Mouse (Mus musculus): ENCODE results near the gene Rgn.

The Rgn gene

GRCm38 (mm10) chrX:20549532-20549931 lies at the start of gene Rgn:
Gene Rgn, plus strand, starts transcription at chrX:20549787.
- DNase-seq (ENCODE audit: low read depth, low spot score) = no peak

- no peak for DNase-seq (ENCODE audit: low read depth, low spot score)
Observed at GRCm38 (mm10) chrX:20520290-20520939, 29.2 kb upstream of the Rgn start.

DNA sequence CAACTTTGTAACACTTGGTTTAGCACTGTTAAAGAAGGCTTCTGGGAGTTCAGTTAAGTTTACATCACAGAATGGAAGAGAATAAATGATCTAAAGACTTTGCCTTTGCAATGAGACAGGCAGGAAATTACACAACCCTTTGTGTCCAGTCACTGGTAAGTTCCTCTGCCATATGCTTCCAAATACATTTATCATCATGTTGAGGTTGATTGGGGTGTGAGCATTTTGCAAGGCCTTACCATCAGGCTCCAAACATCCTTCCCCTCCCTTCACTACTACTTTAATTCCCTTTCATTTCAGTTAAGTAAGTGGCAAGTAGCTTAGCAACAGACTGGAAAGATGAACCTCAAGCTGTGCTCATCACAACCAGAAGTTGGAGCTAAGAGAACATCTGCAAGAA lies 28.0 kb upstream of the Rgn start:
- no peak for DNase-seq (ENCODE audit: low read depth, low spot score)

- no peak for DNase-seq (ENCODE audit: low read depth, low spot score)
Observed at GRCm38 (mm10) chrX:20532621-20533020, 17.0 kb upstream of the Rgn start.

- no peak for DNase-seq (ENCODE audit: low read depth, low spot score)
Observed at GRCm38 (mm10) chrX:20543867-20544266, 5.7 kb upstream of the Rgn start.

DNA sequence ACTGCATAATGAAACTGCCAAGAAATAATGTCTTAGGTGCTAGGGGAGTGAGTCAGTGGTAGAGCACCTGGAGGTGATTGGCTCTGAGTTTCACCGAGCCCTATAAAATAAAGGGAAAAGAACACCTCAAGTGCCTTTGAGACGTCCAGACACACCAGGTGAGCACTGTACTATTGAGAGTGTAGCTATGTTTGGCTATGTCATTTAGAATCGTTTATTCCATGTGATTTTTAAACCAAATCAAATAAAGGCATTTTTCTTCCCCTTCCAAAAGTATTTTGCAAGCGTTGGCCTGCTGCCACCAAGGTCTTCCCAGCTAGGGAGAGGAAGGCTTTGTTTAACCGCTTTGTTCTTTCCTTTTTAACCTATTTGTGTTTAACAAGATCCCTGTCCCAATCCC lies 2.0 kb upstream of the Rgn start:
- no peak for DNase-seq (ENCODE audit: low read depth, low spot score)

DNA sequence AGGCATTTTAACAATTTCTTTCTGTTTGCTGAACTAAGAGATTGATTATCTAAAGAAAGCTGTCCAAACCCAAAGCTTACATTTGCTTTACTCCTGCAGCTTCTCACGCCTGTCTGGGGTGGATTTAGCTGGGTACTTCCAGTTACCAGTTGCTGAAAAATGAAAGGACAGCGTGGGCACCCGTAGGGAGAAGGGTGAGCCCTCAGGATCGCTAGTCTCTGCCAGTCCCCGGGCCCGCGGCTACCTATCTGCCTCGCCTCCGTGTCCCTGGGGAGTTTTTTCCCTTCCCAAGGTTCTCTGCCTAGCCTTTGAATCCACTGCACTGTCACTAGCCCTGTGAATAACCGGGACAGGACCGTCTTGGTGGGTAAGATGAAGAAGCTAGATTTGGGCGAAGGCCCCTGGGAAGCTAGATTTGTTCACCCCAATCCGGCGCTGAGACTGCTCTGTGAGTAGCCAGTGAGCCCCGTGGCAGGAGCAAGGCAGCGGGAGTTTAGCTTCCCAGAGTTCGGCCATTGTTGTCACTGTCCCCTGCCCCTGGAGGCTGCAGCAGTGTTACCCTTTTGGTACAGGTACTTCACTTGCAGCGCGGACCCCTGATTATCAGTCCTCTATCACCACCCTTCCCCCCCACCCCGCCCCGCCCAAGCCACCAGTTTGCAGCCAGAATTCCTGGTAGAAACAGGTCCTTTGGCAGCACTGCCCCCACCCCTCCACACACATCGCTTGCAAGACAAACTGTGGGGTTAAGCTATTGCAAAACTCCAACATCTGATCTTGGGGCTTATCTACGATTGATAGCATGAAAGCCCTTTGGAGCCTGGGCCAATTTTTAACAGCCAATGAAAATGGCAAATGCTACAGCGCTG lies 1.3 kb upstream of the Rgn start:
- DNase-seq (ENCODE audit: low read depth, low spot score) = no peak

DNA sequence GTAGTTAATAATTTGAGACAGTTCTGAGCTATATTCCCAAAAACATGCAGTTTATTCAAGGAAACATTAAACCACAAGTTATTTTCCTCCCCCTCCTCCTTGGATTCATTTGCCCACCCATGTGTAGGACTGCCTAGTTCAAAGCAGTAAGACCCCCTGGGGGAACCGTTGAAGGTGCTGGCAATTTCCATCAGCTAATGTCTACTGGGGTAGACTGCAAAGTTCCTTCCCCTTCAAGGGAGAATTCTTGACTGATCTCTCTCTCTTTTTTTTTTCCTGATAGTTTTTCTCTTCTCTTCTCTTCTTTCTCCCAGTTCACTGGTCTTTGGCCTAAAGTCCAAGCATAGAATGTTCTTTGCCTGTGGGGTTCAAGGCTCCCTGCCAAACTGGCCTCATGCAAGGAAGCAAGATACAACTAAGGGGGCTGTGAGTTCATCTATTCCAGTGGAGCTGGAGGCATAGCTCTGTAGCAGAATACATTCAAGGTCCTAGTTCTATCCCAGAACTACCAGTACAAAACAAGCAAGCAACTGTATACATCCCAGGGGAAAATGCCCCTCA lies 627 bp upstream of the Rgn start:
- no peak for DNase-seq (ENCODE audit: low read depth, low spot score)

- no peak for DNase-seq (ENCODE audit: low read depth, low spot score)
Observed at GRCm38 (mm10) chrX:20552199-20552598, 2.6 kb downstream of the Rgn start.

GRCm38 (mm10) chrX:20561846-20562245 lies 12.3 kb downstream of the Rgn start:
- DNase-seq (ENCODE audit: low read depth, low spot score) = no peak

GRCm38 (mm10) chrX:20563941-20564340 lies 14.4 kb downstream of the Rgn start:
- no peak for DNase-seq (ENCODE audit: low read depth, low spot score)

- peak; percentile 39 for DNase-seq (ENCODE audit: low read depth, low spot score)
Observed at GRCm38 (mm10) chrX:20571024-20571423, 21.4 kb downstream of the Rgn start.

GRCm38 (mm10) chrX:20572683-20573082 lies 23.1 kb downstream of the Rgn start:
- DNase-seq (ENCODE audit: low read depth, low spot score) = no peak

DNA sequence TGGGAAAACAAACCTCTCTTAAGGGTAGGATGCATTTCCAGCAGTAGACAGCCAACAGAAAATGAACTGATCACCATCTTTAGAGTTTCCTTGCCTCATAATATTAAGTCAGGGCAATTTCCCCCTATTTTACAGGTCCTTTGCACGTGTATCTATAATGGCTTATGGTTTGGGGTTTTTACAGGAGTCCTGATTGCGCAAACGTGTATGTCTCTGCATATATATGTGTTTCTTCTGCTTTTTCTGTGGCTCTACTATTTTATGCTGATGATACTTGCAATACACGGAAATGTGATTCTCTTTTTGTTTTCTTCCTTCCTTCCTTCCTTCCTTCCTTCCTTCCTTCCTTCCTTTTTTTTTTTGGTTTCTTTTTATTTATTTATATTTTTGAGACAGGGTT lies 24.3 kb downstream of the Rgn start:
- no peak for DNase-seq (ENCODE audit: low read depth, low spot score)

DNA sequence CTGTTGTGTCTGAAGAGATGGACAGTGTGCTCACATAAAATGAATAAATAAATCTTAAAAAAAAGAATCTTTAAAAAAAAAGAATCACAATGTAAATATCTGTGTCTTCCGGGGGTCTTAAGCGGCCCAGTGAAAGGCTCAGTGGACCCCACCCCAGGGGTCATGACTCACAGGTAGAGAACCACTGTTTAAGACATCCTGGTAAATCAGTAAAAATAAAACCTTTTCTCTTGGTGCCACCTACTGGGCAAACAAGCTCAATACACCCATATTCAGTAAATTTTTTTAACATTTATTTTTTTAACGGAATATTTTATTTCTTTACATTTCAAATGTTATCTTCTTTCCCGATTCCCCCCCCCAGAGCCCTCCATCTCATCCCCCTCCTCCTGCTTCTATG lies 38.4 kb downstream of the Rgn start:
- DNase-seq (ENCODE audit: low read depth, low spot score) = no peak

DNA sequence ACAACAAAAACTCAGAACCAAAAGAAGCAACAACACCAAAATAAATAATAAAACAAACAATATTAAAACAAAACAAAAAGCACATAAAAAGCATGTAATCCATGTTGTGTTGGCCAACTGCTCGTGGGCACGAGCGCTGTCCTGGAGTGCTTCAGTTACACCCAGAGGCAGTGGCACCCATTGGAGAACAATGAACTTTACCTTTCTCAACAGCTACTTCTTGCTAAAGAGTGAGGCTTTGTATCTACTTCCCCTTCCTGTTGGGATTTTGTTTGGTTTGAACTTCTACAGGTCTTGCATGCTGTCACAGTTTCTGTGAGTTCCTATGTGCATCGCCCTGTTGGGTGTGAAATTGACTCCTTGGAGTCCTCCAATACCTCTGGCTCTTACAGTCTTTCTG lies 58.9 kb downstream of the Rgn start:
- no peak for DNase-seq (ENCODE audit: low read depth, low spot score)

Data from retina, postnatal 7 days (tissue).